Mouse (Mus musculus) heart, postnatal 0 days (tissue): ENCODE results near the gene Ppp4r4. TPM values are rescaled to one million over a fixed set of nuclear protein-coding genes. Genes with fewer than 3 reads are reported as not detected.

Experiments
- polyA plus RNA-seq: library from polyadenylated mRNA; unstranded; fragments of >200 nt; fragmentation: Nextera tagmentation; extraction: Ambion mirVana; gene quantifications from 2 replicates; pipeline ENCODE4 v1.2.1, GENCODE M21; 2015
- total RNA-seq: library from RNA; depleted of rRNA; stranded (reverse); fragments of >200 nt; gene quantifications from 2 replicates; pipeline ENCODE4 v1.2.3, GENCODE M21; 2014; ENCODE audit warnings: low replicate concordance; rRNA removed

The Ppp4r4 gene
- total and polyA plus RNA-seq, 2 experiments from 2014 or later, result 0.12 to 1.1 TPM

Other genes starting within 250 kb of the Ppp4r4 start
- gene Fam181a, start 221.3 kb upstream of the Ppp4r4 start, total RNA-seq, result not detected in 2 replicates
- gene Fam181a, start 221.3 kb upstream of the Ppp4r4 start, polyA plus RNA-seq, result not detected in 2 replicates
- 572 and 632 TPM in 2 replicates for gene Asb2, start 176.3 kb upstream of the Ppp4r4 start, total RNA-seq
- gene Asb2, start 176.3 kb upstream of the Ppp4r4 start, polyA plus RNA-seq, result 289 and 380 TPM in 2 replicates
- 8.6 and 12.2 TPM in 2 replicates for gene Otub2, start 143.6 kb upstream of the Ppp4r4 start, total RNA-seq
- 5.0 and 5.7 TPM in 2 replicates for gene Otub2, start 143.6 kb upstream of the Ppp4r4 start, polyA plus RNA-seq
- gene 9330161L09Rik, start 124.5 kb upstream of the Ppp4r4 start, total RNA-seq, result 2.5 and 2.8 TPM in 2 replicates
- 0.27 and 0.34 TPM in 2 replicates for gene 9330161L09Rik, start 124.5 kb upstream of the Ppp4r4 start, polyA plus RNA-seq
- gene Ddx24, start 106.5 kb upstream of the Ppp4r4 start, total RNA-seq, result 86.1 and 165 TPM in 2 replicates
- 80.0 and 95.3 TPM in 2 replicates for gene Ddx24, start 106.5 kb upstream of the Ppp4r4 start, polyA plus RNA-seq
- gene Ifi27, start 98.1 kb upstream of the Ppp4r4 start, total RNA-seq, result 39.5 and 47.2 TPM in 2 replicates
- gene Ifi27, start 98.1 kb upstream of the Ppp4r4 start, polyA plus RNA-seq, result 30.4 and 30.8 TPM in 2 replicates
- 65.8 and 156 TPM in 2 replicates for gene Ifi27l2a, start 88.6 kb upstream of the Ppp4r4 start, total RNA-seq
- gene Ifi27l2a, start 88.6 kb upstream of the Ppp4r4 start, polyA plus RNA-seq, result 51.0 and 68.2 TPM in 2 replicates
- not detected in 2 replicates for gene Ifi27l2b, start 75.1 kb upstream of the Ppp4r4 start, total RNA-seq
- gene Ifi27l2b, start 75.1 kb upstream of the Ppp4r4 start, polyA plus RNA-seq, result 0.29 and 0.63 TPM in 2 replicates
- not detected in 2 replicates for gene Serpina10, start 99.2 kb downstream of the Ppp4r4 start, total RNA-seq
- gene Serpina10, start 99.2 kb downstream of the Ppp4r4 start, polyA plus RNA-seq, result not detected in 2 replicates
- gene Serpina6, start 124.9 kb downstream of the Ppp4r4 start, total RNA-seq, result not detected in 2 replicates
- gene Serpina6, start 124.9 kb downstream of the Ppp4r4 start, polyA plus RNA-seq, result not detected in 2 replicates
- not detected in 2 replicates for gene Serpina16, start 143.9 kb downstream of the Ppp4r4 start, total RNA-seq
- not detected in 2 replicates for gene Serpina16, start 143.9 kb downstream of the Ppp4r4 start, polyA plus RNA-seq
- not detected in 2 replicates for gene Serpina1f, start 163.2 kb downstream of the Ppp4r4 start, total RNA-seq
- not detected in 2 replicates for gene Serpina1f, start 163.2 kb downstream of the Ppp4r4 start, polyA plus RNA-seq
- gene Serpina1d, start 241.3 kb downstream of the Ppp4r4 start, total RNA-seq, result 0.73 TPM in 1 of 2 replicates, not detected in the other
- 0.11 TPM in 1 of 2 replicates, not detected in the other for gene Serpina1d, start 241.3 kb downstream of the Ppp4r4 start, polyA plus RNA-seq